Mouse (Mus musculus): Measurements from ENCODE around the gene Spout1. TPM values are rescaled to one million over a fixed set of nuclear protein-coding genes. Genes with fewer than 3 reads are reported as not detected.

The Spout1 gene
- 13.8 TPM for polyA plus RNA-seq (2014; fragmentation: Illumina TruSeq; extraction: RNeasy Lipid Tissue Mini Kit (QIAGEN cat#74804); ENCODE audit: insufficient read depth, low read depth, low replicate concordance)

GRCm38 (mm10) chr2:30177700-30178675 lies at the start of gene Spout1:
TSS of gene Spout1 (minus strand) at chr2:30178459.

GRCm38 (mm10) chr2:30205629-30206357 lies 27.5 kb upstream of the Spout1 start, which contains the start of gene Kyat1:
TSS of gene Kyat1 (minus strand) at chr2:30205847.

GRCm38 (mm10) chr2:30171371-30171996 lies 6.8 kb downstream of the Spout1 start, which contains the start of gene Endog:
TSS of gene Endog (plus strand) at chr2:30171493.

GRCm38 (mm10) chr2:30133613-30134377 lies 44.5 kb downstream of the Spout1 start, which contains the start of gene Tbc1d13:
TSS of gene Tbc1d13 (plus strand) at chr2:30133746.

GRCm38 (mm10) chr2:30124472-30125274 lies 53.6 kb downstream of the Spout1 start, which contains the start of gene Zer1:
TSS of gene Zer1 (minus strand) at chr2:30124585.

Other genes with a start within 250 kb of the Spout1 start
- 16.5 TPM for gene Gle1, start 243.0 kb downstream of the Spout1 start, polyA plus RNA-seq (2014; fragmentation: Illumina TruSeq; extraction: RNeasy Lipid Tissue Mini Kit (QIAGEN cat#74804); ENCODE audit: insufficient read depth, low read depth, low replicate concordance)
- 194 TPM for gene Sptan1, start 212.9 kb downstream of the Spout1 start, polyA plus RNA-seq (2014; fragmentation: Illumina TruSeq; extraction: RNeasy Lipid Tissue Mini Kit (QIAGEN cat#74804); ENCODE audit: insufficient read depth, low read depth, low replicate concordance)
- gene Wdr34, start 129.6 kb downstream of the Spout1 start, polyA plus RNA-seq (2014; fragmentation: Illumina TruSeq; extraction: RNeasy Lipid Tissue Mini Kit (QIAGEN cat#74804); ENCODE audit: insufficient read depth, low read depth, low replicate concordance): 15.4 TPM
- 96.8 TPM for gene Set, start 121.1 kb downstream of the Spout1 start, polyA plus RNA-seq (2014; fragmentation: Illumina TruSeq; extraction: RNeasy Lipid Tissue Mini Kit (QIAGEN cat#74804); ENCODE audit: insufficient read depth, low read depth, low replicate concordance)
- 8.9 TPM for gene Pkn3, start 100.8 kb downstream of the Spout1 start, polyA plus RNA-seq (2014; fragmentation: Illumina TruSeq; extraction: RNeasy Lipid Tissue Mini Kit (QIAGEN cat#74804); ENCODE audit: insufficient read depth, low read depth, low replicate concordance)
- 15.1 TPM for gene Zdhhc12, start 84.8 kb downstream of the Spout1 start, polyA plus RNA-seq (2014; fragmentation: Illumina TruSeq; extraction: RNeasy Lipid Tissue Mini Kit (QIAGEN cat#74804); ENCODE audit: insufficient read depth, low read depth, low replicate concordance)
- 9.9 TPM for gene Zer1, start 53.9 kb downstream of the Spout1 start, polyA plus RNA-seq (2014; fragmentation: Illumina TruSeq; extraction: RNeasy Lipid Tissue Mini Kit (QIAGEN cat#74804); ENCODE audit: insufficient read depth, low read depth, low replicate concordance)
- 19.2 TPM for gene Tbc1d13, start 44.7 kb downstream of the Spout1 start, polyA plus RNA-seq (2014; fragmentation: Illumina TruSeq; extraction: RNeasy Lipid Tissue Mini Kit (QIAGEN cat#74804); ENCODE audit: insufficient read depth, low read depth, low replicate concordance)
- 20.2 TPM for gene Endog, start 7.0 kb downstream of the Spout1 start, polyA plus RNA-seq (2014; fragmentation: Illumina TruSeq; extraction: RNeasy Lipid Tissue Mini Kit (QIAGEN cat#74804); ENCODE audit: insufficient read depth, low read depth, low replicate concordance)
- 11.1 TPM for gene Kyat1, start 27.4 kb upstream of the Spout1 start, polyA plus RNA-seq (2014; fragmentation: Illumina TruSeq; extraction: RNeasy Lipid Tissue Mini Kit (QIAGEN cat#74804); ENCODE audit: insufficient read depth, low read depth, low replicate concordance)
- gene Lrrc8a, start 59.3 kb upstream of the Spout1 start, polyA plus RNA-seq (2014; fragmentation: Illumina TruSeq; extraction: RNeasy Lipid Tissue Mini Kit (QIAGEN cat#74804); ENCODE audit: insufficient read depth, low read depth, low replicate concordance): 16.7 TPM
- 0.40 TPM for gene Gm28035, start 62.1 kb upstream of the Spout1 start, polyA plus RNA-seq (2014; fragmentation: Illumina TruSeq; extraction: RNeasy Lipid Tissue Mini Kit (QIAGEN cat#74804); ENCODE audit: insufficient read depth, low read depth, low replicate concordance)
- gene Phyhd1, start 87.7 kb upstream of the Spout1 start, polyA plus RNA-seq (2014; fragmentation: Illumina TruSeq; extraction: RNeasy Lipid Tissue Mini Kit (QIAGEN cat#74804); ENCODE audit: insufficient read depth, low read depth, low replicate concordance): 16.4 TPM
- not detected for gene Gm28038, start 102.6 kb upstream of the Spout1 start, polyA plus RNA-seq (2014; fragmentation: Illumina TruSeq; extraction: RNeasy Lipid Tissue Mini Kit (QIAGEN cat#74804); ENCODE audit: insufficient read depth, low read depth, low replicate concordance)
- 11.8 TPM for gene Dolk, start 107.9 kb upstream of the Spout1 start, polyA plus RNA-seq (2014; fragmentation: Illumina TruSeq; extraction: RNeasy Lipid Tissue Mini Kit (QIAGEN cat#74804); ENCODE audit: insufficient read depth, low read depth, low replicate concordance)
- gene Nup188, start 107.9 kb upstream of the Spout1 start, polyA plus RNA-seq (2014; fragmentation: Illumina TruSeq; extraction: RNeasy Lipid Tissue Mini Kit (QIAGEN cat#74804); ENCODE audit: insufficient read depth, low read depth, low replicate concordance): 7.2 TPM
- gene Sh3glb2, start 180.9 kb upstream of the Spout1 start, polyA plus RNA-seq (2014; fragmentation: Illumina TruSeq; extraction: RNeasy Lipid Tissue Mini Kit (QIAGEN cat#74804); ENCODE audit: insufficient read depth, low read depth, low replicate concordance): 41.3 TPM
- 11.2 TPM for gene Miga2, start 185.8 kb upstream of the Spout1 start, polyA plus RNA-seq (2014; fragmentation: Illumina TruSeq; extraction: RNeasy Lipid Tissue Mini Kit (QIAGEN cat#74804); ENCODE audit: insufficient read depth, low read depth, low replicate concordance)
- gene Dolpp1, start 213.8 kb upstream of the Spout1 start, polyA plus RNA-seq (2014; fragmentation: Illumina TruSeq; extraction: RNeasy Lipid Tissue Mini Kit (QIAGEN cat#74804); ENCODE audit: insufficient read depth, low read depth, low replicate concordance): 10.8 TPM
- 23.8 TPM for gene Crat, start 237.4 kb upstream of the Spout1 start, polyA plus RNA-seq (2014; fragmentation: Illumina TruSeq; extraction: RNeasy Lipid Tissue Mini Kit (QIAGEN cat#74804); ENCODE audit: insufficient read depth, low read depth, low replicate concordance)
- 94.8 TPM for gene Ptpa, start 237.6 kb upstream of the Spout1 start, polyA plus RNA-seq (2014; fragmentation: Illumina TruSeq; extraction: RNeasy Lipid Tissue Mini Kit (QIAGEN cat#74804); ENCODE audit: insufficient read depth, low read depth, low replicate concordance)

Data from lung, adult 10 weeks (tissue).